Mouse (Mus musculus): ENCODE results near the gene Acoxl.

DNA sequence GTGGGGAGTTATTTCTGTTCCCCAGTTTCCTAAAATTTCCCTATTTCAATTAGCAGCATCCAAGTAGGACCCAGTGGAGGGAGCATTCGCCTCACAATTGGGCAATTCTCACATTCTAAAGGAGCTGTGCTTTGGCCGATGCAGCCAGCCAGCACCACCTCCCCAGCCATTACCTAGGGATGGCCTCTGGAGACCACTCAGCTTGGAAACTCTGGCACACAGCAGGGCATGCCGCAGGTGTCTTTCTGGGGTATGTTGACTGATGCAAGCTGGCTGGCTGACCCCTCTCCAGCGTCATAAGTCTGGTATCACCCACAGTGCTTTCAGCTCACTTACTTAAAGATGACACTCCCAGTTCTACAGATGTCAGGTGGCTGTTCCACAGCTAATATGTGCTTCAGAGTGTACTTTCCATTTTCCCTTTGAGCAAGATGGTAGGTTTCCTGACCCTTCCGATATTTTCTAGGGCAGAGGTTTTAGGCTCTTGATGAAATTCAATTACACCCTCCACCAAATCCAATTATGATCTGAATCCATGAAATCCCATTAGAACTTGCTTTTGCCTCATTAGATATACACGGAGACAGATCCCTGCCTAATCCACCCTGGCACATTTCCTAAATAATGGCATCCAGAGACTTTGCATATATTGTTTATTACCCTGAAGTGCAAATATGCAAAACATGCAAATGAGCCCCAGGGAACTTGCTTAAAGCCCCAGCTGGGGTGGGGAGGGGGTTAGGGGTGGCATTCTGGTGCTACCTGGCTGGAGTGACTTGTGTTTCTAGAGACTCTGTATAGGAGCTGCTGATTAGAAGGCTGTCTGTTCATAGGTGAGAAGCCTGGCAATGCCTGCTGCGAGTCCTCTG lies 181.6 kb downstream of the Acoxl start:
- no peak for TF ChIP-seq CTCF (IDR thresholded peaks at IDR 0.05; ENCODE audit: borderline replicate concordance, insufficient read depth, low read depth, low read length)
- no peak for TF ChIP-seq POLR2A (IDR thresholded peaks at IDR 0.05; ENCODE audit: borderline replicate concordance, insufficient read depth, low read length)
